Mouse (Mus musculus) intestine, embryonic 16.5 days (tissue): ENCODE measurements around the gene Secisbp2. TPM values are rescaled to one million over a fixed set of nuclear protein-coding genes. Genes with fewer than 3 reads are reported as not detected.

Experiments used
- ATAC-seq: fragments of 200-750 bp; cut with Nextera tagmentation; 2 replicates; pipeline ENCODE4 v1.8.0; 2017; ENCODE audit warnings: moderate TSS enrichment, moderate library complexity
- H3K27ac ChIP-seq: fragments of 300-500 bp; sonication (generic); 2 replicates; pipeline ENCODE4 v1.5.1; 2014; ENCODE audit warnings: mild to moderate bottlenecking, low read length
- H3K27me3 ChIP-seq: fragments of 300-500 bp; sonication (generic); replicated peaks from 2 replicates; pipeline ENCODE4 v1.6.1; 2014; ENCODE audit warnings: low read length, control low read depth, mixed read lengths; ENCODE audit not compliant: control insufficient read depth, insufficient read depth
- H3K36me3 ChIP-seq: fragments of 300-500 bp; sonication (generic); 2 replicates; pipeline ENCODE4 v1.6.1; 2014; ENCODE audit warnings: low read length, control low read depth; ENCODE audit not compliant: control insufficient read depth, insufficient read depth
- H3K4me1 ChIP-seq: fragments of 300-500 bp; sonication (generic); 2 replicates; pipeline ENCODE4 v1.6.1; 2014; ENCODE audit warnings: low read length, control low read depth, mixed read lengths; ENCODE audit not compliant: control insufficient read depth, insufficient read depth
- H3K4me2 ChIP-seq: fragments of 300-500 bp; sonication (generic); 2 replicates; pipeline ENCODE4 v1.6.1; 2014; ENCODE audit warnings: low read depth, low read length, control low read depth
- H3K4me3 ChIP-seq: fragments of 300-500 bp; sonication (generic); 2 replicates; pipeline ENCODE4 v1.5.1; 2014; ENCODE audit warnings: mild to moderate bottlenecking, low read length
- H3K9ac ChIP-seq: fragments of 300-500 bp; sonication (generic); 2 replicates; pipeline ENCODE4 v1.6.1; 2014; ENCODE audit warnings: low read depth, low read length
- H3K9me3 ChIP-seq: fragments of 300-500 bp; sonication (generic); 2 replicates; pipeline ENCODE4 v1.6.1; 2016; ENCODE audit warnings: low read length, control low read depth; ENCODE audit not compliant: control insufficient read depth
- WGBS: fragments of 180-500 bp; shearing (Covaris S2); extraction: QIAGEN DNeasy Blood & Tissue Kit; methylation state at CpG from one replicate; pipeline ENCODE4 v1.1.7; 2014; 5-methylcytosine and 5-hydroxymethylcytosine counted together
- polyA plus RNA-seq: library from polyadenylated mRNA; unstranded; fragments of >200 nt; fragmentation: Nextera tagmentation; extraction: Ambion mirVana; gene quantifications from 2 replicates; pipeline ENCODE4 v1.2.1, GENCODE M21; 2015

Gene Secisbp2
- polyA plus RNA-seq, 1 experiment from 2014 or later = 28.9 TPM

DNA sequence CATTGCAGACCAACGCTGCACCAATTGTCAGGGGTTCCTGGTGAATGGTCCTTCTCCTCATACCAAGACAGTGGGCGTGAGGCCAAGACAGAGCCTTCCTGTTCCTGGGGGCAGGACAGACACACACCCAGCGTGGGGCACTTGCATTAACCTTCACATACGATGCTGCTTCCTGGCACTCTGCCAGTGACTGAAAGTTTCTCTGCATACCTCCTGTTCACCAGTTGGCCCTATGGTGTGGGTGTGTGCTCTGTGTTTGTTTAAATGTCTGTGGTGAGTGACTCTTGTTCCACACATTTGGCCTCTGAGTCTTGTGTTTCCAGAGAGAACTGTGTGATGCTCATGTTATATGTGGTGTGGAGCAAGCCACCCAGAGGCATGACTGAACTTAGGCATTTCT, 25.1 kb downstream of the Secisbp2 start:
- H3K27me3 ChIP-seq = no peaks in the 10 kb centered on the region
- no peaks in the 10 kb centered on the region for H3K4me1 ChIP-seq
- H3K36me3 ChIP-seq = peaks cover 29% of the 10 kb centered on the region
- no peak overlapping the region for H3K4me2 ChIP-seq
- H3K27ac ChIP-seq = no peak overlapping the region
- H3K4me3 ChIP-seq = no peak overlapping the region
- 68% methylated on average over 4 of the region's 4 CpGs for WGBS
- no peaks in the 10 kb centered on the region for H3K9me3 ChIP-seq
- ATAC-seq = no peak
- no peak overlapping the region for H3K9ac ChIP-seq

DNA sequence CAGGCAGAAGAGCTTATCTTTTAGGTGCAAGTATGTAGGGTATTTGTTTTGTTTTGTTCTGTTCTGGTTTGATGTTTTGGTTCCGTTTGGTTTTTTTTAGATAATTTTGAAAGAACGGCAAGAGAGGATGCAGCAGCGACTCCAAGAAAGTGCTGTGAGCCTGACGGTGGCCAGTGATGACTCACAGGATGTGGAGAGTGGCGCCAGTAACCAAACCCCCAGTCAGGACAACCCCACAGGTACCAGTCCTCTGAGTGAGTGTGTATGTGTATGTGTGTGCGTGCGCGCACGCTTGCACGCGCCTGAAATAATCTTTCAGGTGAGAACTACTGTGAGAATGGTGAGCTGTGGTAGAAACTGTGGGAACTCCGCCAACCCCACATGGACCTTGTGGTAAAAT, 25.5 kb downstream of the Secisbp2 start:
- H3K27me3 ChIP-seq = no peaks in the 10 kb centered on the region
- no peaks in the 10 kb centered on the region for H3K4me1 ChIP-seq
- ATAC-seq = no peak
- 95% methylated on average over 12 of the region's 12 CpGs for WGBS
- peaks cover 31% of the 10 kb centered on the region for H3K36me3 ChIP-seq
- H3K9ac ChIP-seq = no peak overlapping the region
- no peaks in the 10 kb centered on the region for H3K9me3 ChIP-seq
- H3K4me3 ChIP-seq = no peak overlapping the region
- no peak overlapping the region for H3K4me2 ChIP-seq
- no peak overlapping the region for H3K27ac ChIP-seq

DNA sequence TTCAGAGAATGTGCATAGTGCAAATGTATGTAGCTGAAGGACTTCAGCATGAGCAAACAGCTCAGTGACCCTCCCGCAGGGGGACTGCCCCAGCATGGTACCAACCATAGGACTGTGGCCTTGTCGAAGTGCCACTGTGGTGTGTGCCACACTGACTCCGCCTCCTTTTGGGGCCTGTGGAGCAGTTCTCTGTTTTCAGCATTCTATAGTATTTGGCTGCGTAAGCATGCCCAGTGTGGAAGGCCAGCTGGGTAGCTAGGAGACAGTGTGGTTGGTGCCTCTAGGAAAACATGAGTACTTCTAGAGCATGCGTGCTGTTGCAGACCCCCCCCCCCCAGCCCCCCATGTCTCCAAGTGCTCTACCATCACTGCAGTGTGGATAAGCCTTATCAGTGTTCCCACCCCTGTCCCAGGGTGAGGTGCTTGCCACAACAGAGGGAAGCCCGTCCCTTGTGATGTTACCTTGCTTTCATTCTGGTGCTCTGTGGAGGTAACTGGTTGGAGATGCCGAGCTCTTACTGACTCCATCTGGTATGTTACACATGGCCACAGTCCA, 26.2 kb downstream of the Secisbp2 start:
- 91% methylated on average over 7 of the region's 7 CpGs for WGBS
- ATAC-seq = no peak
- peaks cover 36% of the 10 kb centered on the region for H3K36me3 ChIP-seq

DNA sequence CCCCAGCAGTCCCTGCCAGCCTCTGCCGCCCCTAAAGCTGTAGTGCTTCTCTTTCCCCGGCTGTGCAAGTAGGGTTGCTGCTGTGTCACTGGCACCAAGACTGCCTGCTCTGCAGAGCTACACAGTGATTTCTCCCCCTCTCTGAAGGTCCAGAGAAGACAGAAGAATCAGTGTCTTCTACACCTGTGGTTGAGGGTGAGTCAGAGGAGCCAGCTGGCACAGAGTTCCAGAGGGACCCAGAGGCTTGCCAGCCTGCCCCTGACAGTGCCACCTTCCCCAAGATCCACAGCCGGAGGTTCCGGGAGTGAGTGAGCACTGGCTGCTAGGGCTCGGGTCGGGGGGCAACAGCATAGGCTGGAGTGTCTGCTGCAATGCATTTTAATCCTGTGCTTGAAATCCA, 27.2 kb downstream of the Secisbp2 start:
- Histone ChIP-seq H3K4me1 (no peaks in the 10 kb centered on the region), H3K27me3 (no peaks in the 10 kb centered on the region), H3K9ac (no peak overlapping the region), H3K9me3 (no peaks in the 10 kb centered on the region), H3K4me2 (no peak overlapping the region), H3K27ac (no peak overlapping the region), H3K4me3 (no peak overlapping the region), H3K36me3 (peaks cover 39% of the 10 kb centered on the region)
- WGBS = 96% methylated on average over 6 of the region's 6 CpGs
- no peak for ATAC-seq

More for the DNA sequence above, 26.2 kb downstream of the Secisbp2 start:
- H3K4me1 ChIP-seq = no peaks in the 10 kb centered on the region
- H3K27ac ChIP-seq = no peak overlapping the region
- H3K9me3 ChIP-seq = no peaks in the 10 kb centered on the region
- no peak overlapping the region for H3K4me2 ChIP-seq
- no peak overlapping the region for H3K4me3 ChIP-seq
- no peaks in the 10 kb centered on the region for H3K27me3 ChIP-seq
- no peak overlapping the region for H3K9ac ChIP-seq

DNA sequence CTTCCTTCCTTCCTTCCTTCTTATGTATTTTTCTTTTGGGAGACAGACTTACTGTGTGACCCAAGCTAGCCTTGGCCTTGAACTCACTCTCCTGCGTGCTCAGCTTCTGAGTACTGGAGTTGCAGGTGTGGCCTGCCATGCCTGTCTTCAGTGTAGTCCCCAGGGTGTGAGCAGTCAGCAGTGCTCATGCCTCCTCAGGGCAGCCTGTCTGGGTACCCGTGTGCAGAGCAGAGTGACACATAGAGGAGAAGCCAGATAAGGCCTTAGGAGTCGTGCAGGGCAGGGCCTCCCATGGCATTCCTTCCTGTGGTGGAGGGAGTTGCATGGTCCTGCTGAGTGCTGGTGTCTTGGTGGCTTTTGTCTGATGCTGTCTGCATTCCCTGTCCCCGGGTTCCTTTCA, 27.8 kb downstream of the Secisbp2 start:
- no peak for ATAC-seq
- Histone ChIP-seq H3K36me3 (peaks cover 34% of the 10 kb centered on the region), H3K27me3 (no peaks in the 10 kb centered on the region), H3K4me1 (no peaks in the 10 kb centered on the region), H3K4me3 (no peak overlapping the region), H3K9ac (no peak overlapping the region), H3K4me2 (no peak overlapping the region), H3K9me3 (no peaks in the 10 kb centered on the region), H3K27ac (no peak overlapping the region)
- 82% methylated on average over 4 of the region's 4 CpGs for WGBS

DNA sequence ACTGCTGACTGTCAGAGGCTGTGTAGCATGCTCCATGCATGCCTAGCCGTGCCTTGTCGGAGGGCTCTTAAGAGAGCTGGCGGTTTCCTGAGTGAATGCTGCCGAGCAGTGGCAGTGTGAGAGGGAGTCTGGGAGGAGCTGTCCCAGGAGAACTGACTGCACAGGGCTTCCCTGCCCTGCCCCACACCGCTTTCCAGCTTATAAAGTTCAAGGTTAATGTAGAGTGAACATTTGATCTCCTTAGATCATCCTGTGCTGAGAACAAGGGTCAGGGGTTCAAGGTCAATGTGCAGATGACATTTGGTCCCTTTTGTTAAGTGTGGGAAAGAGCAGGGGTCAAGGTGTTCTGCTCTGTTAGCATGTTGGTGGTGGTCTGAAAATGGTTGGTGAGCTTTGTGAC, 29.6 kb downstream of the Secisbp2 start:
- Histone ChIP-seq H3K4me2 (no peak overlapping the region), H3K36me3 (peaks cover 29% of the 10 kb centered on the region), H3K9ac (no peak overlapping the region), H3K9me3 (no peaks in the 10 kb centered on the region), H3K27ac (no peak overlapping the region), H3K27me3 (no peaks in the 10 kb centered on the region), H3K4me3 (no peak overlapping the region), H3K4me1 (0 out of 2 replicates have a peak, but pooled peaks cover 2% of the 10 kb centered on the region)
- no peak for ATAC-seq
- WGBS = 85% methylated on average over 5 of the region's 5 CpGs

DNA sequence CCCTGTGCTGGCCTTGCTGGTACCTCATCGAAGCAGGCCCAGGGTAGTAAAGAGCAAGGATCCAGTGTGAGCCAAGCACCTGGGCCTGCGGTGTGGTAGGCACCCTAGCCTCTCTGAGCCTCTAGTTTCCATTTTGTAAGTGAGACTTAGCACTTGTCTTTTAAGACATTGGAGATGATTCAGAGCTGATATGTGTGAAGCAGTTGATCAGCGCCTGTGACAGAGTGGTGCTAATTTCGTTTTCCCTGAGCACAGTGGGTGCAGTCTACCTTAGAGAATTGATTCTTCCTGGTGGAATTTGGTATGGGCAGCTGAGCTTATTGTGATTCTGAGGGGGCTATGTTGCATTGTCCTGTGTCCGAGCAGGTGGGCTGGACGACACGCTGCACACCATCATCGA, 30.1 kb downstream of the Secisbp2 start:
- Histone ChIP-seq H3K9ac (no peak overlapping the region), H3K4me2 (no peak overlapping the region), H3K4me3 (no peak overlapping the region), H3K4me1 (0 out of 2 replicates have a peak, but pooled peaks cover 2% of the 10 kb centered on the region), H3K27me3 (no peaks in the 10 kb centered on the region), H3K36me3 (peaks cover 26% of the 10 kb centered on the region), H3K9me3 (no peaks in the 10 kb centered on the region), H3K27ac (no peak overlapping the region)
- WGBS = 94% methylated on average over 8 of the region's 8 CpGs
- no peak for ATAC-seq

DNA sequence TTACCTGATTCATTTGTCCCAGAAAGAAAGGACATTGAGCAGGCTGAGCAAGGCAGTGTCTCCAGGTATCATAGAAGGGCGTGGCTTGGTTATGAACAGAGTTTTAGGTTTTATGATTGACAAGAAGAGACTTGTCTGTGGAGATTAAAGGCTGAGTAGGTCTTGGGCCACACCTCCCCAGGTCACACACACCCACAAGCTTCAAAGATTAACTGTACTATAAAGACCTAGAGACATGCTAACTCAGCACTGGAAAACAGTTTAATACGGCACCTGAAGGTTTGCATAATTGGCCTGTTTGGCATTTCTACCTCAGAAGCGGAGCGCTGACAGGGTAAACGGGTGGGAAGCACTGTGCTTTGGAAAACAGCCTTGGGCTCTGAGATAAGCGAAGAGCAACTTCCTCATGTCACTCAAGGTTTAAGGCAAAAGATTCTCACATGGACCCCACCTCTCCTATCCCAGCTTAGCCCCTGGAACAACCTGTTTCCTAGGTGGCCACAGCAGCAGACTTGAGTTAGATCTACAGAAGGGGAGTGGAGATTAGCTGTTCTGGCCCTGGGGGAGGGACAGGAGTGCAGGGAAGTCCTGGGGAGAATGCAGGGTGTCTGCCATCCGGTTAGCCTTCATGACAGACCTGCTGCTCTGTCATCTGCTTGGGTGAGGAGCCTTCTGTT, 33.9 kb downstream of the Secisbp2 start:
- Histone ChIP-seq H3K9me3 (no peaks in the 10 kb centered on the region), H3K9ac (no peak overlapping the region), H3K27ac (no peak overlapping the region), H3K4me3 (no peak overlapping the region), H3K4me1 (0 out of 2 replicates have a peak, but pooled peaks cover 2% of the 10 kb centered on the region), H3K4me2 (no peak overlapping the region), H3K36me3 (peaks cover 13% of the 10 kb centered on the region; the same call in 1 of the 2 replicates), H3K27me3 (no peaks in the 10 kb centered on the region)
- WGBS = 81% methylated on average over 7 of the region's 7 CpGs
- peak; percentile 76 for ATAC-seq

DNA sequence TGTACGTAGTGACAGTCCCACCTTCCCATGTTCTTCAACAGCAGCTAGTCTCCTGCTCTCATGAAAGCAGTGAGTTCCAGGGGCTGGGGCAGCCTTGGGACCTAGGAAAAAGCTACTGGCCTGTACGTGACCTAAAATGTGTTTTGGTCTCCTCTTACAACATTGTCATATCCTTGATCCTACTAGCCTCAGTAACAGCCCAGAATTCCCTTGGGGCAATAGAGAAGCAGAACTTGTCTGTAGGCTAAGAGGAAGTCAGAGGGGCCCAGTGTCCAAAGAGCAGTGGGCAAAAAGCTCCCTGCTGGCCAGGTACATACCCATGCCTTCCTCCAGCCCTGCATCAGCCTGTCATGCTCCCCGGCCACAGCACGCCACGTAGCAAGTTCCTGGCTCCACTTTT, 35.5 kb downstream of the Secisbp2 start:
- Histone ChIP-seq H3K4me3 (no peak overlapping the region), H3K4me1 (0 out of 2 replicates have a peak, but pooled peaks cover 2% of the 10 kb centered on the region), H3K27ac (no peak overlapping the region), H3K27me3 (no peaks in the 10 kb centered on the region), H3K4me2 (no peak overlapping the region), H3K9me3 (no peaks in the 10 kb centered on the region), H3K9ac (no peak overlapping the region), H3K36me3 (peaks cover 11% of the 10 kb centered on the region; the same call in 1 of the 2 replicates)
- no peak for ATAC-seq
- WGBS = 97% methylated on average over 5 of the region's 5 CpGs
